8 mouse cellular contexts compared by ENCODE assay signal in the genomic region with DNA sequence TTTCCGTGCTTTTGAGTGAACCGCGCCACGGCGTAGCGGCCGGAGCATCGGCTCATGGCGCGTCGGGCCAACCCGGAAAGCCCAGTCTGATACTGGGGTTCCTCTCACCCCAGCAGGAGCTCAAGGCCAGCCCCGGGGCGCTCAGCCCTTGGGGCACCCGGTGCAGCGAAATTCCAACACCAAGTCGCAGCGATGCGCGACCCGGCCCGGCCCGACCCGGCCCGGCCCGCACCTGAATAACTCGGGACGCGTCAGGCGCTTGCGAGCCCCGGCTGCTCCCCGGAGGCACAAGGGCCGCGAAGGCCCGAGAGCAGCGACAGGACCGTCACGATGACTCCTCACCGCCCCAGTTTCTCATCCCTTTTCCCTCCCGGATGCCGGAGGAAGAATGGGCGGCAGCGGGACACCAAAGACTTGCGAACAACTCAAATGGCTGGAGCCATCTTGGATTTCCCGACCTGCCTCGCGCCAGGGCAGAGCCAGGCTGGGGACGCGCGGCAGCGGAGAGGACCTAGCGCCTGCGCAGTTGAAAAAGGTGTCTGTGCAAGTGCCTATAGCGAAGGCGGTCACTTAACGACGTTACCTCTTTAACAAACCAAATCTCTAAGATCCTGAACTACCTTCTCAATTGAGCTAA. TPM values are rescaled to one million over a fixed set of nuclear protein-coding genes. Genes with fewer than 3 reads are reported as not detected.
A peak's percentile ranks its signal among the peaks of the same experiment; 100 is the strongest.
DNase-seq lines count a peak whose midpoint lies in the region; ATAC-seq and TF ChIP-seq lines count a peak whose summit lies in the region.

Anapc1 (minus strand) TSS at position 471 of the 637 bp plus-strand sequence.

- H3K4me3 ChIP-seq in forebrain, embryonic 10.5 days: peak within 1 kb of the TSS; percentile 95
- peak within 1 kb of the TSS; percentile 92 for H3K4me3 ChIP-seq in heart, embryonic 15.5 days
- H3K4me3 ChIP-seq in liver, embryonic 14.5 days (ENCODE audit: insufficient read depth in 1 of 2, low read depth in 2 of 2, low read length in 2 of 2): peak within 1 kb of the TSS; percentile 79 to 85
- peak within 1 kb of the TSS; percentile 94 for H3K4me3 ChIP-seq in neural tube, embryonic 11.5 days (ENCODE audit: low read depth, low read length)
- H3K4me3 ChIP-seq in stomach, postnatal 0 days (ENCODE audit: low read depth, low read length): peak within 1 kb of the TSS; percentile 80

- no peaks in the 10 kb centered on the region for H3K9me3 ChIP-seq in forebrain, embryonic 10.5 days
- no peaks in the 10 kb centered on the region for H3K9me3 ChIP-seq in heart, embryonic 15.5 days (replicated peaks)
- H3K9me3 ChIP-seq in liver, embryonic 14.5 days (ENCODE audit: control insufficient read depth, low read length): no peaks in the 10 kb centered on the region
- H3K9me3 ChIP-seq in neural tube, embryonic 11.5 days (ENCODE audit: control insufficient read depth, low read length): no peaks in the 10 kb centered on the region
- no peaks in the 10 kb centered on the region for H3K9me3 ChIP-seq in stomach, postnatal 0 days (ENCODE audit: control insufficient read depth, low read length)

- peak; percentile 99 for ATAC-seq in CD4-positive, CD25-positive, alpha-beta regulatory T cell, adult 4 months
- ATAC-seq in heart, embryonic 15.5 days (replicated peaks; ENCODE audit: insufficient number of reproducible peaks, insufficient read depth, low FRiP score, low read depth): peak; percentile 93
- ATAC-seq in liver, embryonic 14.5 days (ENCODE audit: insufficient read depth): peak; percentile 96
- ATAC-seq in neural tube, embryonic 11.5 days (ENCODE audit: insufficient read depth, low FRiP score, low TSS enrichment): peak; percentile 94
- peak; percentile 97 for ATAC-seq in stomach, postnatal 0 days (ENCODE audit: low FRiP score, low TSS enrichment)

- no peak for TF ChIP-seq CTCF in liver, embryonic 14.5 days (IDR thresholded peaks at IDR 0.05; ENCODE audit: low read depth)
- no peak for TF ChIP-seq CTCF in stomach, postnatal 0 days (IDR thresholded peaks at IDR 0.05; ENCODE audit: low read depth)

- H3K9ac ChIP-seq in heart, embryonic 15.5 days: peak within 1 kb of the TSS; percentile 93
- peak within 1 kb of the TSS; percentile 95 for H3K9ac ChIP-seq in liver, embryonic 14.5 days (replicated peaks)
- H3K9ac ChIP-seq in neural tube, embryonic 11.5 days (ENCODE audit: low read length): peak within 1 kb of the TSS; percentile 98
- peak within 1 kb of the TSS; percentile 98 for H3K9ac ChIP-seq in stomach, postnatal 0 days (ENCODE audit: low read length)

- DNase-seq in c-Kit-negative CD71-positive TER-119-positive erythroid progenitor cells, embryonic 14.5 days (ENCODE audit: low read depth, low spot score): peak; percentile 74
- peak; percentile 88 for DNase-seq in forebrain, embryonic 10.5 days (ENCODE audit: extremely low spot score, low spot score)
- peak; percentile 89 to 95 for DNase-seq in kidney, postnatal 25 days
- DNase-seq in liver, embryonic 14.5 days (ENCODE audit: low read depth in 3 of 3, low spot score in 3 of 3): peak; percentile 81 to 83 (median 82)
- peak; percentile 91 for DNase-seq in neural tube, embryonic 11.5 days (ENCODE audit: low spot score)
- peak; percentile 92 for DNase-seq in stomach, postnatal 0 days (ENCODE audit: low spot score)

- peak within 1 kb of the TSS; percentile 67 for H3K4me2 ChIP-seq in heart, embryonic 15.5 days
- H3K4me2 ChIP-seq in liver, embryonic 14.5 days (ENCODE audit: low read depth): peak within 1 kb of the TSS; percentile 78
- H3K4me2 ChIP-seq in neural tube, embryonic 11.5 days (ENCODE audit: low read depth): peak within 1 kb of the TSS; percentile 46
- peak within 1 kb of the TSS; percentile 68 for H3K4me2 ChIP-seq in stomach, postnatal 0 days (replicated peaks; ENCODE audit: low read depth)

- H3K36me3 ChIP-seq in forebrain, embryonic 10.5 days (replicated peaks): peaks cover 39% of the 10 kb centered on the region
- H3K36me3 ChIP-seq in heart, embryonic 15.5 days: peaks cover 24% of the 10 kb centered on the region
- peaks cover 18% of the 10 kb centered on the region for H3K36me3 ChIP-seq in liver, embryonic 14.5 days (replicated peaks; ENCODE audit: control insufficient read depth, insufficient read depth, low read depth)
- H3K36me3 ChIP-seq in neural tube, embryonic 11.5 days (ENCODE audit: control insufficient read depth, insufficient read depth, low read length): peaks cover 3% of the 10 kb centered on the region; the same call in 1 of the 2 replicates
- H3K36me3 ChIP-seq in stomach, postnatal 0 days (ENCODE audit: control insufficient read depth, insufficient read depth, low read length): peaks cover 4% of the 10 kb centered on the region; the same call in 1 of the 2 replicates

- peaks cover 19% of the 10 kb centered on the region for H3K4me1 ChIP-seq in forebrain, embryonic 10.5 days
- peaks cover 13% of the 10 kb centered on the region for H3K4me1 ChIP-seq in heart, embryonic 15.5 days (replicated peaks)
- H3K4me1 ChIP-seq in liver, embryonic 14.5 days (replicated peaks; ENCODE audit: control insufficient read depth in 2 of 2, insufficient read depth in 2 of 2, low read length in 1 of 2): peaks cover 9% of the 10 kb centered on the region in 2 experiments
- H3K4me1 ChIP-seq in neural tube, embryonic 11.5 days (ENCODE audit: control insufficient read depth, insufficient read depth, low read length): peaks cover 7% of the 10 kb centered on the region; the same call in 1 of the 2 replicates
- no peaks in the 10 kb centered on the region; the same call in 1 of the 2 replicates for H3K4me1 ChIP-seq in stomach, postnatal 0 days (replicated peaks; ENCODE audit: control insufficient read depth, insufficient read depth)

- H3K27ac ChIP-seq in forebrain, embryonic 10.5 days: peak within 1 kb of the TSS; percentile 98
- peak within 1 kb of the TSS; percentile 87 for H3K27ac ChIP-seq in heart, embryonic 15.5 days
- H3K27ac ChIP-seq in liver, embryonic 14.5 days: peak within 1 kb of the TSS; percentile 23
- H3K27ac ChIP-seq in neural tube, embryonic 11.5 days (ENCODE audit: low read depth, low read length): peak within 1 kb of the TSS; percentile 69
- H3K27ac ChIP-seq in stomach, postnatal 0 days (replicated peaks): peak within 1 kb of the TSS; percentile 76

- TF ChIP-seq EP300 in liver, embryonic 14.5 days (IDR thresholded peaks at IDR 0.05; ENCODE audit: low read depth): no peak
- TF ChIP-seq EP300 in stomach, postnatal 0 days (optimal IDR thresholded peaks at IDR 0.05): no peak

- no peaks in the 10 kb centered on the region for H3K27me3 ChIP-seq in forebrain, embryonic 10.5 days (ENCODE audit: poor library complexity, severe bottlenecking)
- H3K27me3 ChIP-seq in heart, embryonic 15.5 days: no peaks in the 10 kb centered on the region
- no peaks in the 10 kb centered on the region for H3K27me3 ChIP-seq in liver, embryonic 14.5 days (ENCODE audit: control insufficient read depth, insufficient read depth, low read length)
- H3K27me3 ChIP-seq in neural tube, embryonic 11.5 days (ENCODE audit: control insufficient read depth, insufficient read depth, low read length): no peaks in the 10 kb centered on the region
- no peaks in the 10 kb centered on the region for H3K27me3 ChIP-seq in stomach, postnatal 0 days (ENCODE audit: control insufficient read depth, insufficient read depth, low read length)

- under 1% methylated on average over 58 of the region's 58 CpGs for WGBS in forebrain, embryonic 10.5 days
- under 1% methylated on average over 57 of the region's 58 CpGs for WGBS in heart, embryonic 15.5 days
- WGBS in liver, embryonic 14.5 days (ENCODE audit: insufficient replicate concordance): under 1% methylated on average over 58 of the region's 58 CpGs
- under 1% methylated on average over 58 of the region's 58 CpGs for WGBS in neural tube, embryonic 11.5 days
- under 1% methylated on average over 58 of the region's 58 CpGs for WGBS in stomach, postnatal 0 days

RNA-seq across cellular contexts. Expression of gene Anapc1, which starts in this region (rescaled TPM):
- 10 to 100 TPM; 44.4 to 57.1 TPM for polyA plus RNA-seq in CD4-positive, CD25-positive, alpha-beta regulatory T cell, adult 4 months (2017; shearing (Covaris generic))
- 92.0 and 97.6 TPM in 2 replicates for polyA plus RNA-seq in forebrain, embryonic 10.5 days (2016; fragmentation: Nextera tagmentation; extraction: Ambion mirVana)
- 31.8 and 44.9 TPM in 2 replicates for polyA plus RNA-seq in heart, embryonic 15.5 days (2015; fragmentation: Nextera tagmentation; extraction: Ambion mirVana)
- 17.4 and 20.6 TPM in 2 replicates for polyA plus RNA-seq in liver, embryonic 14.5 days (2012; rRNA removed)
- 21.6 and 26.0 TPM in 2 replicates for polyA plus RNA-seq in liver, embryonic 14.5 days (2014; fragmentation: Nextera tagmentation; extraction: Ambion mirVana)
- 94.1 and 98.8 TPM in 2 replicates for polyA plus RNA-seq in neural tube, embryonic 11.5 days (2014; fragmentation: Nextera tagmentation; extraction: Ambion mirVana)
- 12.0 and 13.3 TPM in 2 replicates for polyA plus RNA-seq in stomach, postnatal 0 days (2015; fragmentation: Nextera tagmentation; extraction: Ambion mirVana)

Comparison
In these comparisons a context has a peak if more than half of its experiments do, and no peak if none do; other contexts are left out.
1. Peak in every context shown above with its lines: DNase-seq, ATAC-seq, H3K4me3 ChIP-seq and H3K27ac ChIP-seq.
2. H3K27ac ChIP-seq: peak in every context shown above with its lines; median percentile 98 in forebrain, embryonic 10.5 days; 87 in heart, embryonic 15.5 days; 76 in stomach, postnatal 0 days; 69 in neural tube, embryonic 11.5 days; 23 in liver, embryonic 14.5 days.